Mouse (Mus musculus) ES-Bruce4 (cell line): ENCODE data around the gene Tmem199.

Source experiments
- CTCF ChIP-seq: IDR thresholded peaks from one replicate; pipeline ENCODE4 v1.8.1; 2011; ENCODE audit warnings: low read depth, low read length
- EP300 ChIP-seq: IDR thresholded peaks from 2 replicates; pipeline ENCODE4 v1.6.1; 2011; ENCODE audit warnings: low read depth, low read length; ENCODE audit not compliant: insufficient read depth
- POLR2A ChIP-seq: IDR thresholded peaks from one replicate; pipeline ENCODE4 v1.8.1; 2011; ENCODE audit warnings: low read length; ENCODE audit not compliant: insufficient read depth

DNA sequence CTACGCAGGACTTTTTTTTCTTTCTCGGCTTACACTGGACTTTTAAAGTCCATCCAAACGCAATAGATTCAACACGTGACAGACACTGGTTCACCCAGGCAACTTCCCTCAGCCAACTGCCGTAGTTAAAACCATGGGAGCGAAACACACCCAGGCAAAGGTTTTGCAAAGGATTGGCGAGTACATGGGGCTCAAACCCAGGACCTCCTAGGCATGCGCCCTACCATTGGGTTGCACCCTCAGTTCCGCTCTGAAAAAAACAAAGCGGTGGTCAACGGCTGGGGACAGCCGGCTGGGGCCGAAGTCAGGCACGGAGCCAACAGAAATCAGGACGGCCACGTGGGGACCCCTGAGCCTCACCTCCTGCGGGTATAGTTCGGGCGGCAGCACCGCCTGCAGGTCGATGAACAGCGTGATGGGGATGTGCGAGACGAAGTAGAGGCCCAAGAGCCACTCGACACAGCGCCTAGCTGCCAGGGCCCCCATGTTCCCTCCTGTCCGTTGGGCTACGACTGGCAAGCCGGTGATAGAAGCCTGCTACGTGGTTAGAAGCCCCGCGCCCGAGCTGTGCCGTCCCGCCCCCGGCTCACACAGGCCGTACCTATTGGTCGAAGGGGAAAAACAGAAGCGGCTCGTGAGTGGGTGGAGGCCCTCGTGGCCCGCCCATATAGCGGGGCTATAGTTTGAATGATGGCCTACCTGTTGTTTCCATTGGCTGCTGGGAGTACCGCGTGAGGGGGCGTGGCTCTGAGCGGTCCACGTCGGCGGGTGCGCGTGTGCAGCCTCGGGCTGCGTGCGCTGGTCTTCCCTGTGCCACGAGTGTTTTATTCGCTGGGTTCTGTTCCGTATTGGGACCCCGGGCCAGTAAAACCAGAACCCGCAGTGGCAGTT lies 38.4 kb upstream of the Tmem199 start, which contains the start of gene Tmem97:
- TF ChIP-seq CTCF (no peak), POLR2A (peak; percentile 70), EP300 (0 out of 2 replicates have a peak, but pooled peaks have one; percentile 9)
